Mouse (Mus musculus): Measurements from ENCODE around the gene Aprt.

Gene Aprt

DNA sequence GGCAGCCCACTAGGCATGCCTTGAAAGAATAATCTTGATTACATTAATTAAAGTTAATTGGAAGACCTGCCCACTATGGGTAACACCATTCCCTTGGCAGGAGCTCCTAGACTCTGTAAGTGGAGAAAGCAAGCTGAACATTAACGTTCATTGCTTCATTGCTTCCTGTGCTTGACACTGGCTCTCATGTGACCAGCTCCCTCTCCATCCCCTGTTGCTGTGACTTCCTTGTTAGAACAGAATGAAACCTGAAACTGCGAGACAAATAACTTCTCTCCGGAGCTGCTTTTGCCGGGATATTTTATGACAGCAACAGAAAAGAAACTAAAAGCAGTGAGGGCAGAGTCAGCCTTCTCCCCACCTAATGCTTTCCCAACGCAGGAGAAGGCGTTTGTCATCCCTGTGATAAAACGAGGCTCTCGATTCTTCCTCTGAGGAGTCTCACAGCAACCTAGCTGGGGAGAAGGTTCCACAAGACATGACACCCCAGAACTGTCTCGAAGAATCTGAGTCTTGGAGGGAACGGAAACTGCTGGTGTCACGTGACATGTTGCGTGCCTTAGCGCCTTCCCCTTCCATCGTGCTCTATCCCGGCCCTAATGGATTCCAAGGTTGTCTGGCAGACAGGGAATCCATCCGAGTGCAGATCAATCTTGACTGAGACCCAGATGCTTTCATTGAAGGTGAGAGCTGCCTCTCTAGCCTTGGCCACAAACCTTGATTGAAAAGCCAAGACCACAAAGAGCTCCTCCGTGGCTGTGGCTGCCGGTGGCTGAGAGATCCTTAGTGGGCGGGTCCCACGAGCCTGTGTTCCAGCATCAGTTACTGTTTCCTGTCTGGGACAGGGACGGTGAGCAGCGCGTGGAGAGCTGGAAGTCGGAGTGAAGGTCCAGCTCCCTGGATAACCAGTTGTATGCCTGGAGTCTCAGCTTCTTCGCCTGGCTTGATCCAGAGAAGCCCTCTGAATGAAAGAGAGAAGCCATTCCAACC, 12.1 kb downstream of the Aprt start:
- no peak for DNase-seq (ENCODE audit: extremely low spot score)

DNA sequence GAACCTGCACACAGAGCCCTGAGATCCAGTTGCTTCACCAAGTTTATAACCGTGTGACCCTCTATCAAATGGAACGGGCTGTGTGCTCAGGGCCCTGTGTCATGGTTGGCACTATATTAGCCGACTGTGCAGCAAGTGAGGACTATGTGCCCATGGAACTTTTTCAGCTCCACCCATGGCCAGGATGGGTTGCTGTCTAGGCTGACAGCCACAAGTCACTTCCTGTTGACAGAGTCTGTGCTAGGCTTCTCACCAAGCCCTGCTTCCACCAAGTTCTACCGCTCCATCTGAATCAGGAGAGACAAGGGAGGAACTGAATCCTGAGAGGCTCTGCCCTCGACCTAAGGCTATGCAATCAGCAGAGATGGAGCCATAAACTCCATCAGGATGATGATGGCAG, 15.5 kb downstream of the Aprt start:
- no peak for DNase-seq (ENCODE audit: extremely low spot score)

DNA sequence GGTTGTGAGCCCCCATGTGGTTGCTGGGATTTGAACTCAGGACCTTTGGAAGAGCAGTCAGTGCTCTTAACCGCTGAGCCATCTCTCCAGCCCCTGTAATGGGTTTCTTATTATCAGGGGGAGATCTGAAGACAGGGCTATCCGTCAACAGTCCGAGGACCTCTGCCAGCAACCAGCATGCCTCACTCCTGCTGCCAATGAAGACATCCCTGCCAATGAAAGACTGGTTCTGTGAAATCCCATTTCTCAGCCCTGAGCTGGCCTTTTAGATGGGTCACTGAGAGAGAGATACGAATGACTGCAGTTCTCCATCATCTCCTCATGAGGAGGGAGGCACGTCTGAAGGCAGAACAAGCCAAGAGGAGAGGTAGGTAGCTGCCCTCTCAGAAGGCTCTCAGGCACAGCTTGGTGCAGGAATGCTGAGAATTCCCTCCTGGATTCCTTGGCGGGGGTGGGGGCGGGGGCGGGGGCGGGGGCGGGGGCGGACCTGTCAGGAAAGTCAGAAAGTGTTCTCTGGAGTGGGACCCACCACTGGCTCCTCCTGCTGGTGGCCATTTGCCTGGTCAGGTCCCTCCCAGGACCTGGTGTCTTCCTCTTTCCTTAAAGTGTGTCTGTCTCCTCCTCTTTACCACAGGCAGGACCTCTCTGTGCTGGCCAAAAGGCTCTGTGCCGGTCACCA, 17.9 kb downstream of the Aprt start:
- DNase-seq (ENCODE audit: extremely low spot score): peak; percentile 75

DNA sequence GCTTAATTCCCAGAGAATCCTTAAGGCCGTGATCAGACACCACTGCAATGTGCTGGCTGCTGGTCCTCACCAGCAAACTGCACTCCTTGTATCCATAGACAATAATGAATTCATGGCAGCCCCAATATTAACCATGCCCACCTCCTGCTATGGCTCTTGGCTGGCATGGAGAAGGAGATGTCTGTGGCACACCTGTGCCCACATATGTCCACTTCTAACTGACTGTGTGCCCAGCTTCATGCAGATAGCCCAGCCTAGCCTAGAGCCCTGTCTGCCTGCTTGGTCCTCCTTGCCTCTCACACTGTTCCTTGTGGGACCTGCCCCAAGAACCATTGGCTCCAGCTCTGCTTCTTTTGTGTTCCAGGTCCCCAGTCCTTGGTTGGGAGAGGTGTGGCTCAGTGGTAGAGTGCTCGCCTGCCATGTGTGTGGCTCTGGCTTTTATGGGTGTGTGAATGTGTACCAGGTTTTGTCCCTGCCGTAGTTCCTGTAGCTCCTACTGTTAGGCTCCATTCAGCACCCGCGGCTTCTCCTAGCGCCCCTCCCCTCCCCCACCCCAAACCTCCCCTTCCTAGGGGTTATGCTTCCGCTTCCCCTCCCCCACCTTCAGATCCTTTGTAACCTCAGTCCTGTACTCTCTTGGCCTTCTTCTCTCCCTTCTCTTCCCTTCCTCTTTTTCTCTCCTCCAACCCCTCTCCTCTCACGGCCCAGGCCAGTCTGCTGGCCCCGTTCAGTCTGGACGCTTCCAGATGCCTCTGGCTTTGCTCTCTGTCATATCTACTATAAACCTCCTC, 19.3 kb downstream of the Aprt start:
- DNase-seq (ENCODE audit: extremely low spot score): no peak

DNA sequence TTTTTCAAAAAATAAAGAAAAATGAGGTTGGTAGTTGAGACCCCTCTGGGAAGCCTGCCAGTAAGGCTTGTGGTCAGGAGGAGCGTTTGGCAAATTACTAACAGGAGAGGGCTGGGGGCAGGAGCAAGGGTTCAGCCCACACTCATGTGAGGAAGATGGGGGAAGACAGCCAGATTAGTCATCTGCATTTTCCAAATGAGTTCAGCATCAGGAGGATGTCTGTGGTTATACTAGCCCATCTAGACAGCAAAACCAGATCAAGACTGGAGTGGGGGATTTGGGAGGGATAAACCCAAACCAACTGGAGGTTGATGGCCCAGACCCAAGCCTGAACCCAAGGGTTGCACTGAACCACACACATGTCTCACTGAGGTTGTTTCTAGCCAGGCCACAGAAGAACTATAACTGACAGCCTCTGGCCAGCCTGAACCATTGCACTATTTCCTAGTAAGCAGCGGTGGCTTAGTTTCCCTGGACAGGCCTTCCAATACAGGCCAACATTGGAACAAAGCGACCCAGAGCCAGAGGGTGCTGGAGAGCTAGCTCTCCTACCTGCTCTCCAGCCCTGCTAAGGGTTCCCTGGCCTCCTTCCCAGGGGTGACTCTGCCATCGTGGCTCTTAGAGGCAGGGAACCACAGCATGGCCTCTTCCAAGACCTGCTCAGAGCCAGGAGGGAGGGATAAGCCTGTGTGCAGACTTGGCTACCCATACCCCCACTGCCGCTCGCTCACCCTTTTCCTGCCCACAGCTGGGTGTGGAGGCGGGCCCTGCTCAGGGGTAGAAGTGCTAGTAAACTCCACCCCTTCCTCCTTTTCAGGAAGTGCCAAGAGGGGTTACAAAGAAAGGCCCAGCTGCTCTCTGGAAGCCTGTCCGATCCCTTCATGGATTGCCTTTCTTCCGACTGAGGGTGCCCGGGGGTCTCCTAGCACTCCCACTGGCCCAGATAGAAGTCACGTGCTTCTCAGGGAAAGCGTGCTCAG, 20.4 kb downstream of the Aprt start:
- no peak for DNase-seq (ENCODE audit: extremely low spot score)

DNA sequence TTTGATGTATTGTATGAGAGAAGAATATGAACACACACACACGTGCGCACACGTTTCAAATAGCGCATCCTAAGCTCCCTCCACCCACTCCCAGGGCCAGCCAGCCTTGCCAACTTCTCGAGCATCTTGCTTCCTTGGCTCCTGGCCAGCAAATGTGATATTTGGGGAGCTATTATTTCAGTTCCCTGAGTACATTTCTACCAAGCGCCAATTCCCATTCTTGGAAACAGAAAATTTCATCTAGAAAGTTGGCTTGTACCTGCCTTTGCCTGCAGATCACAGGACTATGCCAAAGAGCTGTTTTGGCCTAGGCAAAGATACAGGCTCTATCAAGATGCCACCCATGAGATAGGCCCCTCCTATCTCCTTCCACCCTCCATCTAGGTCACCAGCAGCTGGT, 21.9 kb downstream of the Aprt start:
- DNase-seq (ENCODE audit: extremely low spot score): no peak

DNA sequence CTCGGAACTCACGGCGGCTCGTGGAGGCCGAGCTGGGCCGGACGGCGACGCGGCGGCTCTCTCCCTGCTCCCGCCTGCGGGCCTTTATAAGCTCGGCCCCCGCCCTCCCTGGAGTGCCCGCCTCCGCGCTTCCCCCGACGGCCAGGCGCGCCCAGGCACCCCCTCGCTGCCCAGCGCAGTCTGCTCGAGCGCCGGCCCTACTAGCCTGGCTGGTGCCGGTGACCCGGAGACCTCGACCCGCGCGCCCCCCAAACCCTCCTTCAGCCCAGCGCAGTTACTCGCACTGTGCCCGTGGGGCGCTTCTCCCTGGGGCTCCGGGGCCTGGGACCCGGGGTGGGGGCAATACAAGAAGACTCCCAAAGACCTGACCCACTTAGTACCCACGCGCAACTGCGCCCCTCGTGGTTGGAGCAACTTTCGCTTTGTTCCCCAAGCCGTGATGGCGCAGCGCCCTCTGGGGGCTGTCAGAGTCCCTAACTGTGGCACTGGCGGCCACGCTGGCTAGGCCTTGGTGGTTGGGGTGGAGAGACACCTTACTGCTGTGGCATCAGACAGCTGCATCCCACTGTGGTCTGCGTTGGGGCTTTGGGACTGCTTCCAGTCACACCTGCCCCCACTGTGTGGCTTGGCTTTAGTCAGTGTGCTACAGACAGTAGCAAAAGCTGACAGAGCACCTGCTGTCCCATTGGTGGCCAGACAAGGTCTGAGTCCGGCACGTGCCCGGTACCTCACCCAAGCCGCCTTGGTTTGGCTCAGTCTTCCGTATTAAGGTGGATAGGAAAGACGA, 25.3 kb downstream of the Aprt start, which contains the start of gene Piezo1:
Gene Piezo1, minus strand, starts transcription at position 65 of the 787 bp plus-strand sequence.
- DNase-seq (ENCODE audit: extremely low spot score): peak; percentile 89

DNA sequence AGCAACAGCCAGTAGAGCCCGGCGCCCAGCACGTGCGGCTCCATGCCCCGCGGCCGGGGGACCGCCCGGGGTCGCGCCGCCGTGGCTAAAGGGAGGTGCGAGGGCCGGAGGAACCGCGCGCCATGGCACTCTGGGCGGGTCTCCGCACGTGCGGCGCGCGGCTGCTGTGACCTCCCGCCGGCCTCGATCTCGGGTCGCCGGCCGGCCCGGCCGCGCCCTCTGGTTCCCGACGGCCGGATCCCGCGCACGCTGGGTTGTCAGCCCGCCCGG, 25.8 kb downstream of the Aprt start:
- DNase-seq (ENCODE audit: extremely low spot score): no peak

DNA sequence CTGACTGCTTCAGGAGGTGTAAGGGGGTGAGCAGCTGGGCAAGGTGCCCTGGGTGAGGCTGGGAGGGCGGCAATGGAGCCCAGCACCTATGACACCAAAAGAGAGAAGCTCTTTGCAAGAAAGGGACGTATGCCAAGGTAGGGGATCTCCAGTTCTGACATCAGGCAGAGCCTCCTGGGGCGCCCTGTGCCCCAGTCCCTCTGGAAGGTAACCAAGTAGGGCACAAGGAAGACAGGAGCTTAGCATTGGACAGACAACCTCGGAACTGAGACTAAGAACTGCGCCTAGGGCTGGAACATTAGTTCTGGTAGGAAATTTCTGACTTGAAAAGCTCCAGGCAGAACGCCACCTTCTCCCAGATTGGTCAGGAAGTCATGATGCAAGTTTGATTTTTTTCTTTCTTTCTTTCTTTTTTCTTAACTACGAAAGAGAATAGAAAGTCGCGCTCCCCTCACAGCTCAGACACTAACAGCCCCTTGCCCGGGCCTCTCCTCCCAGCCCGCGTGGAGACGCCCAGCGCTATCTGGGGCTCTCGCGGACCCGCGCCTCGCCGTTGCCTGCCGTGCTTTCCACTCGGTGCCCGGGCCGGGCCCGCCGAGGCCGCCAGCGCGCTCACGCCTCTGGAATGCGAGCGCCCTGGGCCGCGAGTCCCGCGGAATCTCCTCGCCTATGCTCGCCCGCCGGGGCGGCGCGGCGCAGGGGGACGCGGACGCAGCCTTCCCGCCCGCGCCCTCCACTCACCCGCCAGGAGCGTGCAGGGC, 26.3 kb downstream of the Aprt start:
- DNase-seq (ENCODE audit: extremely low spot score): peak; percentile 71

DNA sequence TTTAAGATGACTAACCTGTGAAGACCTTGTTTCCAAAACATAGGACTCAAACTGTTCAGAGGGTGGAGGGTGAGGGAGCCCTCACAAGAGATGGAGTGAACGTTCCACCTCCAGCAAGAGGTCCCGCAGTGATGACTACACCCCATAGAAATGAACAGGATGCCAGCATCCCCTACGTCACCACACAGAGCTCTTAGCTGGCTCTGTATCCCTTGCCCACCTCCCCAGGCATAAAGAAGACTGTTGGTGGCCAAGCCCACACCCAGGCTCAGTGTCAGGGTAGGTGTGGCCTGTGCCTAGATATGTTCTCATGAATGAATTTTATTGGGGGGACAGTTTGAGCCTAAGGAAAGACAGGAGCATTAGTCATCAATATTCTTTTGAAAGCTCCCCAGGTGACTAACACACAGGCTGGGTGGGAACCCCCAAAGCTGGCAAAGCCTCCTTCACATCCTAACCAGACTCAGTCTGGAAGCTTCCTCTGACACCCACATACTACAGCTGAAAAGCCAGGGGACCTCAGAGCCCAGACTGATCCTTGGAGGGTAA, 27.7 kb downstream of the Aprt start:
- DNase-seq (ENCODE audit: extremely low spot score): no peak

DNA sequence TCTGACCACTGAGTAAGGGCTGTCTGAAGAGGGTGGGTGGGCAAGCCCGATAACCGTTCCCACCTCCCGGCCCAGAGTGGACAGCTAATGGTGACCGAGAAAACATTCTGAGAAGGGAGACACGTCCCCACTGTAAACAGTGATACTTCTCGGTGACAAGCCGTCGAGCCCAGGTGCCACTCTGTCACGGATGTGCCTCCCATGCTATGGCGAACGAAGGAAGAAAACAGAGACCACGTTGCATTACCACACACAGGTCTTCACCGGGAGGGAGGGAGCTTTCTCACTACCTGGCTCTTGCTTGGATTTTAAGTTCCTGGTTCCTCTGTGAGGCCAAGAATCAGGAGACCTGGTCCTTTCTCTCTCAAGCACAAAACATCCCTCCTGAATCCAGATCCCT, 28.4 kb downstream of the Aprt start:
- DNase-seq (ENCODE audit: extremely low spot score): no peak

DNA sequence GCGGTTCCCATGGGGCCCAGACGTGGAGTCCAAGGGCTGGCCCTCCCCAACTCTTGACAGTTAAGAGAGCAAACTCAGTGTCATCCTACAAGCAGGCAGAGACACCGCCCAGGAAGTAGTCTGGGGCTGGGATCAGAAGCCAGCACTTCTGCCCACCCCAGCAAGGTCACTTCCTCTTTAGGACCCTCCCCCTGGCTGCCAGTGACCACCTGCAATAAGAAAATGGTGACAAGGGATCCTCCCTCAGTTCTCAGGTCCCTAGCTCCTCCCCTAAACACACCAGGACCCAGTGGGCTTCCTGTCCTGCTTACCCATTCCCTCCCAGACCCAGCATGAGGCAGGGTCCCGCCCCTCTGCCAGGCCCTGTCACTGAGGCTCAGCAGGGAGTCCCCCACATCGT, 28.9 kb downstream of the Aprt start:
- no peak for DNase-seq (ENCODE audit: extremely low spot score)

DNA sequence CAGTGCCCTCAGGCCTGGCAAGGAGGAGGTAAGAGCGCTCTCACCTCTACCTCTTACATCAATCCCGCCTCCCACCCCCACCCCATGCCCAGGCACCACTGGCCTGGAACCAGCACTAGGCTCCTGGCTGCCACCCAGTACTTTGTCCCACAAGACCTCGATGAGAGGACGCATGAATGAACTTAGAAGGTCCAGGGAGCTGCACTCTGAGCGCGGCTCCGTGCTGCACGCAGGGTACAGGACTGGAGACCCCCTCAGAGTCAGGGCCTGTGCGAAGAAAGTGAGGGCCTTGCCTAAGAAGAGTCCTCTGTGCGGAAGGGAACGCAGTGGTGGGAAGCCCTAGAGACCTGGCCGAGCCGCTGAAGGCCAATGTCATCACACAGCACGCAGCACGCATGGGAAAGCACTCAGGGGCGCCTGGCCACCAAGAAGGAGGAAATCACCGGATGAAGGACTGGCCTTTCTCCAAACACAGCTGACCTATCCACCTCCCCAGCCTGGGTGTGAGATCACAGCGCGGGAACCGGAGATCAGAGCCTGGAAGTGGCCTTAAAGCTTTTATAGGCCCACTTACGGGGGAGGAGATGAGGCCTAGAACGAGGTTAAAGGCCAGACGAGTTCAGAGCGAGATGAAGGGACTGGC, 29.8 kb downstream of the Aprt start:
- DNase-seq (ENCODE audit: extremely low spot score): no peak

DNA sequence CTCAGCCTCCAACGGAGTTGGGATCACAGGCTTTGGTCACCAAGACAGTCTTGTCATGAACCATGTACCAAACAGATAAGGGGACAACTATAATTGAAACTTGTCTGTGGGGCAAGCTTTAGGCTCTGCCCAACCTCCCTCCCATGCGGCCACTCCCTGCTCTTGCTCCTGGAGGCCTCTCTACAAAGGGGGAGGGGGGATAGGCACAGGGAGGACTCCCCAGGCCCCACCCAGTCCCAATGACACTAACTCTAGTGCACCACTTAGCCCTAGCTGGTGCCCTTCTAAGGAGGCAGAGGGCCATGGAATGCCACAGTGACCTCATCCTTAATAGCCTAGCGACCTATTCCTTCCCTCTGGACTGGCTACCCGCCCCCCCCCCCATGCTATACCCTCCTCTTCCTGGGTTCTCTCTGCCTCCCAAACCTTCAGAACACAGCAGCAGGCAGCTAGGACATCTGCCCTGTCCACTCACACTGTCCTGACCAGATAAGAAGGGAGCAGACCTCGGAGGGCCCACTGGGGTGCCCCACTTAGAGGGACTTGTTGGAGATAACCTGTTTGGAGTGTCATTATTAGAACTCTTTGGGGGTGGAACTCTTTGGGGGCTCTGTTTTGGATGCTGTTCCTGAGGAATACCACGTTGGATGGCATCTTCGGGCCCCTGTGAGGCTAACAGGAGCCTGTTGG, 30.5 kb downstream of the Aprt start:
- no peak for DNase-seq (ENCODE audit: extremely low spot score)

DNA sequence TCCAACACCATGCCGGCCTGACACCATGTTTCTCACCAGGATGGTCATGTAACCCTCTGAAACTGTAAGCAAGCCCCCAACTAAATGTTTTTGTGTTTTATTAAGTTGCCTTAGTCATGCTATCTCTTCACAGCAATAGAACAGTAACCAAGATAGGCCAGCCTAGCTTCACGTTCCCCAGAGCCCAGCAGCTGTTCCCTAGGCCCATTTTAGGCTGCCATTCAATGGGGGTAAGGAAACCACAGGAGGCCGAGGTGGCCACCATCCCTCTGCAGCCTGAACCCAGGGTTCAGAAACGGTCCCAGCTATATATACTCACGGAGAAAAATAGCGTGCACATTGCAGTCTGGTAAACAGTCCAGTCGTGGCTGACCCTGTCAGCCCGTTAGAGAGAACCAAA, 32.6 kb downstream of the Aprt start:
- no peak for DNase-seq (ENCODE audit: extremely low spot score)

DNA sequence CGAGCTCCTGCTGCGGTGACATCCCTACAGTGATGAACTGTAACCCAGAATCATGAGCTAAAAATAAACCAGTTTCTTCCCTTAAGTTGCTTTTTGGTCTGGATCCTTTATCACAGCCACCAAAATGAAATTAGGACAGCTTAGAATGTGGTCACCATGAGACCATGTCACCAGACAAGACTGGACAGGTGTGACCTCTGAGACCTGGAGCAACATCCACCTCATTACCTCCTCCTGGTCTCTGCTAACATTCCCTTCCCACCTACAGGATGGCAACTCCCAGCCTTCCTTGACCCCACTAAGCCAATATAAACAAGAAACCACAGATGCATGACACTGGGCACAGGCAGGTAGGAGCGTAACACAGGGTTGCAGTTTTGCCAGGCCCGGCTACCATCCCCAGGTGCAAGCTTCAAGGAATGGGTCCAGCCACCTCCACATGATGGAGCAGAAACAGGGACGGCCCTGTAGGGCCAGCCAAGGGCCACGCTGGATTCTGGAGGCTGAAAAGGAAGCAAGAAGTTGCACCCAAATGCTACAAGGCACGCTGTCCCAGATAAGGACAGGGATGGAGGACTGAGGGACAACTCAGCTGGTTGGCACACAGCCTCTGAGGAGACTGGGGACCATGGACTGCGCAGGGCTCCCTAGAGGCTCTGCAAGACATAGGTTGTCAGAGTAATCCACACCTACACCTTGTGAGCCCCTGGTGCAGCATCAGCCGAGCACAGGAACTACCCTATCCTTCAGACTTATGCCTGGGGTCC, 38.2 kb downstream of the Aprt start:
- no peak for DNase-seq (ENCODE audit: extremely low spot score)

DNA sequence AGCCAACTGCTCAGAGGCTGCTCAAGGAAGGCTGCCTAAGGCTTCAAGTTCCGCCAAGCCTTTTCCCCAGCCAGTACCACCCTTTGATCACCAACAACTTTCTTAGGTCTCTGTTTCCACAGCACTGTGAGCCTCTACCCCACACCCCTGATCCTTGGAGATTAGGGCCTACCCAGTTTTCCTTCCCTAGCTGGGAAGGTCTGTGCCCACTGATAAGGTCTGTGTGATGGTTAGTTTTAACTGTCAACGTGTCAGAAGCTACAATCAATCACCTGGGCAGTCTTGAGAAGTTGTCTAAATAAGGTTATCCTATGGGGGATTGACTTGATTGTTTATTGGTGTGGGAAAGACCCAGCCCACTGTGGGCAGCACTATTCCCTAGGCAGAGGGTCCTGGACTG, 38.9 kb downstream of the Aprt start:
- DNase-seq (ENCODE audit: extremely low spot score): no peak

DNA sequence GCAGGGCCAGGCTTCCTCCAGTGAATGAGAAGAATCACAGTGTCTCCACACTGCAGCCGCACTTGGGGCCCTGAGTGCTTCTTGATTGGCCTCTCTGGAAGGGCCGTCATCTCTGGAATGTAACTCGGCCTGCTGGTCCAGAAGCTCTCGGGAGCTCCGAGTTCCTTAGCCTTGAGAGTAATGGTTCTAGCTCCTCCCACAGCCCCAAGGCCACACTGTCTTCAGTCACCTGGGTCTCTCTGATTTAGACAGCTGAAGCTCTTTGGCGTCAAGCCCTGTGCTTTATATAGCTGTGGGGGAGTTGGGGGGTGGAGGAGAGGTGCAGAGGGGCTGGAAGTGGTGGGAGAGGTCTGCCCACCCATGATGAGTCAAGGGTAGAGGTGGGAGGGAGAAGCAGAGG, 39.7 kb downstream of the Aprt start:
- no peak for DNase-seq (ENCODE audit: extremely low spot score)

Data from embryo, embryonic 9.5 days (tissue).